Mouse (Mus musculus): ENCODE data around the gene Crygb. TPM values are rescaled to one million over a fixed set of nuclear protein-coding genes. Genes with fewer than 3 reads are reported as not detected.

Gene Crygb
- polyA plus RNA-seq, 1 experiment from 2014 or later, result not detected

Other genes starting within 250 kb of the Crygb start
- gene Plekhm3, start 125.5 kb downstream of the Crygb start, polyA plus RNA-seq (2016; fragmentation: Nextera tagmentation; extraction: Ambion mirVana), result 9.2 and 9.8 TPM in 2 replicates
- gene Akr1cl, start 49.5 kb downstream of the Crygb start, polyA plus RNA-seq (2016; fragmentation: Nextera tagmentation; extraction: Ambion mirVana), result 0.22 and 0.34 TPM in 2 replicates
- gene Cryge, start 31.1 kb downstream of the Crygb start, polyA plus RNA-seq (2016; fragmentation: Nextera tagmentation; extraction: Ambion mirVana), result 0.30 and 2.9 TPM in 2 replicates
- not detected in 2 replicates for gene Crygd, start 18.8 kb downstream of the Crygb start, polyA plus RNA-seq (2016; fragmentation: Nextera tagmentation; extraction: Ambion mirVana)
- gene Crygc, start 8.6 kb downstream of the Crygb start, polyA plus RNA-seq (2016; fragmentation: Nextera tagmentation; extraction: Ambion mirVana), result 0.27 TPM in 1 of 2 replicates, not detected in the other
- not detected in 2 replicates for gene Cryga, start 21.1 kb upstream of the Crygb start, polyA plus RNA-seq (2016; fragmentation: Nextera tagmentation; extraction: Ambion mirVana)
- gene Gm28845, start 37.3 kb upstream of the Crygb start, polyA plus RNA-seq (2016; fragmentation: Nextera tagmentation; extraction: Ambion mirVana), result not detected in 2 replicates
- 0.21 and 0.30 TPM in 2 replicates for gene D630023F18Rik, start 40.9 kb upstream of the Crygb start, polyA plus RNA-seq (2016; fragmentation: Nextera tagmentation; extraction: Ambion mirVana)
- 279 and 332 TPM in 2 replicates for gene Idh1, start 104.2 kb upstream of the Crygb start, polyA plus RNA-seq (2016; fragmentation: Nextera tagmentation; extraction: Ambion mirVana)
- gene Pikfyve, start 104.4 kb upstream of the Crygb start, polyA plus RNA-seq (2016; fragmentation: Nextera tagmentation; extraction: Ambion mirVana), result 13.5 and 13.7 TPM in 2 replicates
- 0.12 and 0.35 TPM in 2 replicates for gene Pth2r, start 199.8 kb upstream of the Crygb start, polyA plus RNA-seq (2016; fragmentation: Nextera tagmentation; extraction: Ambion mirVana)